ENCODE assay signal across 32 mouse cellular contexts in the genomic region with DNA sequence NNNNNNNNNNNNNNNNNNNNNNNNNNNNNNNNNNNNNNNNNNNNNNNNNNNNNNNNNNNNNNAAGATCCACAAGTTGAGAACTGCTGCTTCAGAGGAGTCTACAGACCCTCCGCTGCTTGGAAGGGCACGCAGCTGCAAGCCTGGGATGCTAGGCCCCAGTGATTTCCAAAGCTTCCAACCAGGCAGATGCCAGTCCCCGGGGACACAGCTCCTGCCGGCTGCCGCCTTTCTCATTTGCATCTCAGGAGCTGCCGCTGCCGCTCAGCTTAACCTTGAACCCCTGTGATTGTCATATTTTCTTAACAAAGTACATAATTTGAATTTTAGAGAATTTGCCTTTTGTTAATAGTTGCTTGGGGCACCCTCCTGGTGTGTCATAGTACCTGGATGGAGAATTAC. TPM values are rescaled to one million over a fixed set of nuclear protein-coding genes. Genes with fewer than 3 reads are reported as not detected.
DNase-seq lines count a peak whose midpoint lies in the region; ATAC-seq and TF ChIP-seq lines count a peak whose summit lies in the region.
"Had no signal": no experiment of that assay in that cellular context is flagged by ENCODE, and none has a peak within 500 bp of the region (broad histone marks: within the 10 kb centered on the region; RNA-seq: fewer than 3 reads in every experiment).

No protein-coding gene starts in this region.

- no peak for TF ChIP-seq CTCF in heart, adult 2 months (IDR thresholded peaks at IDR 0.05)

- no peak for ATAC-seq in hindbrain, embryonic 14.5 days (ENCODE audit: low FRiP score)
- no peak for ATAC-seq in neural tube, embryonic 11.5 days (ENCODE audit: insufficient read depth, low FRiP score, low TSS enrichment)
- ATAC-seq in midbrain, embryonic 12.5 days (ENCODE audit: low FRiP score, low read depth) = no peak
- no peak for ATAC-seq in midbrain, embryonic 16.5 days
- ATAC-seq: activated CD4-positive, CD25-positive, alpha-beta regulatory T cell, adult 4 months; intestine, embryonic 16.5 days; liver, embryonic 12.5 days; liver, postnatal 0 days had no signal

- H3K27ac ChIP-seq in hindbrain, embryonic 10.5 days = peak overlapping the region; percentile 67; the same call in 1 of the 2 replicates
- no peak overlapping the region for H3K27ac ChIP-seq in hindbrain, embryonic 14.5 days
- no peak overlapping the region for H3K27ac ChIP-seq in neural tube, embryonic 11.5 days (ENCODE audit: low read depth, low read length)
- H3K27ac ChIP-seq in midbrain, embryonic 12.5 days (replicated peaks) = peak overlapping the region; percentile 36
- no peak overlapping the region for H3K27ac ChIP-seq in midbrain, embryonic 16.5 days (ENCODE audit: low read length)
- no peak overlapping the region for H3K27ac ChIP-seq in heart, adult 2 months
- H3K27ac ChIP-seq: embryonic facial prominence, embryonic 12.5 days; forebrain, embryonic 10.5 days; heart, embryonic 10.5 days; heart, embryonic 15.5 days; hindbrain, embryonic 15.5 days; kidney, postnatal 0 days; liver, embryonic 12.5 days; stomach, embryonic 15.5 days had no signal

- H3K4me3 ChIP-seq in hindbrain, embryonic 10.5 days = no peak overlapping the region
- no peak overlapping the region for H3K4me3 ChIP-seq in hindbrain, embryonic 14.5 days (replicated peaks; ENCODE audit: low read length)
- H3K4me3 ChIP-seq in neural tube, embryonic 11.5 days (ENCODE audit: low read depth, low read length) = no peak overlapping the region
- H3K4me3 ChIP-seq in midbrain, embryonic 12.5 days = no peak overlapping the region
- H3K4me3 ChIP-seq in midbrain, embryonic 16.5 days (ENCODE audit: low read depth, low read length) = no peak overlapping the region
- H3K4me3 ChIP-seq in heart, adult 2 months = no peak overlapping the region
- H3K4me3 ChIP-seq: embryonic facial prominence, embryonic 12.5 days; forebrain, embryonic 10.5 days; heart, embryonic 10.5 days; heart, embryonic 15.5 days; hindbrain, embryonic 15.5 days; liver, embryonic 12.5 days; stomach, embryonic 15.5 days had no signal

- TF ChIP-seq EP300 in heart, adult 2 months (IDR thresholded peaks at IDR 0.05; ENCODE audit: insufficient read depth, low read depth, low read length) = no peak

- H3K9ac ChIP-seq in hindbrain, embryonic 14.5 days = no peak overlapping the region
- H3K9ac ChIP-seq in neural tube, embryonic 11.5 days (ENCODE audit: low read length) = no peak overlapping the region
- H3K9ac ChIP-seq in midbrain, embryonic 12.5 days (replicated peaks) = no peak overlapping the region
- H3K9ac ChIP-seq in midbrain, embryonic 16.5 days (ENCODE audit: low read depth, low read length) = peak overlapping the region; percentile 14; the same call in 1 of the 2 replicates
- H3K9ac ChIP-seq in heart, adult 2 months (ENCODE audit: low read depth, low read length) = no peak overlapping the region
- H3K9ac ChIP-seq: embryonic facial prominence, embryonic 12.5 days; heart, embryonic 15.5 days; hindbrain, embryonic 15.5 days; liver, embryonic 12.5 days; liver, postnatal 0 days; stomach, embryonic 15.5 days had no signal

- H3K79me2 ChIP-seq in heart, adult 2 months (replicated peaks; ENCODE audit: control insufficient read depth, insufficient read depth, low read length) = no peaks in the 10 kb centered on the region

- no peaks in the 10 kb centered on the region for H3K36me3 ChIP-seq in hindbrain, embryonic 10.5 days
- no peaks in the 10 kb centered on the region for H3K36me3 ChIP-seq in hindbrain, embryonic 14.5 days (replicated peaks; ENCODE audit: control insufficient read depth, insufficient read depth)
- H3K36me3 ChIP-seq in neural tube, embryonic 11.5 days (ENCODE audit: control insufficient read depth, insufficient read depth, low read length) = no peaks in the 10 kb centered on the region
- H3K36me3 ChIP-seq in midbrain, embryonic 12.5 days = no peaks in the 10 kb centered on the region
- H3K36me3 ChIP-seq in midbrain, embryonic 16.5 days (ENCODE audit: control insufficient read depth, insufficient read depth, low read length) = no peaks in the 10 kb centered on the region
- H3K36me3 ChIP-seq in heart, adult 2 months (ENCODE audit: control insufficient read depth, insufficient read depth, low read length) = no peaks in the 10 kb centered on the region
- H3K36me3 ChIP-seq: embryonic facial prominence, embryonic 12.5 days; forebrain, embryonic 10.5 days; heart, embryonic 10.5 days; heart, embryonic 15.5 days; hindbrain, embryonic 15.5 days; liver, embryonic 12.5 days; stomach, embryonic 15.5 days had no signal

- intact Hi-C loops in heart, adult 2 months (cut with DNase I) = no loop called here

- TF ChIP-seq POLR2A in heart, adult 2 months (IDR thresholded peaks at IDR 0.05; ENCODE audit: insufficient read depth, low read depth, low read length) = no peak

- H3K9me3 ChIP-seq in hindbrain, embryonic 10.5 days = no peaks in the 10 kb centered on the region
- no peaks in the 10 kb centered on the region for H3K9me3 ChIP-seq in hindbrain, embryonic 14.5 days (ENCODE audit: control insufficient read depth, low read length)
- no peaks in the 10 kb centered on the region for H3K9me3 ChIP-seq in neural tube, embryonic 11.5 days (ENCODE audit: control insufficient read depth, low read length)
- no peaks in the 10 kb centered on the region for H3K9me3 ChIP-seq in midbrain, embryonic 12.5 days
- H3K9me3 ChIP-seq in midbrain, embryonic 16.5 days (replicated peaks; ENCODE audit: control insufficient read depth, low read length, poor library complexity, severe bottlenecking) = no peaks in the 10 kb centered on the region
- H3K9me3 ChIP-seq: embryonic facial prominence, embryonic 12.5 days; forebrain, embryonic 10.5 days; heart, embryonic 10.5 days; heart, embryonic 15.5 days; hindbrain, embryonic 15.5 days; liver, embryonic 12.5 days; stomach, embryonic 15.5 days had no signal

- 14% methylated on average over 7 of the region's 7 CpGs for WGBS in hindbrain, embryonic 10.5 days
- WGBS in hindbrain, embryonic 14.5 days = 6% methylated on average over 7 of the region's 7 CpGs
- 27% methylated on average over 7 of the region's 7 CpGs for WGBS in neural tube, embryonic 11.5 days
- WGBS in midbrain, embryonic 12.5 days = 5% methylated on average over 7 of the region's 7 CpGs
- 6% methylated on average over 7 of the region's 7 CpGs for WGBS in midbrain, embryonic 16.5 days
- WGBS in heart, adult 2 months = 30% methylated on average over 7 of the region's 7 CpGs

- no peak overlapping the region for H3K4me2 ChIP-seq in hindbrain, embryonic 14.5 days (replicated peaks)
- H3K4me2 ChIP-seq in neural tube, embryonic 11.5 days (ENCODE audit: low read depth) = no peak overlapping the region
- no peak overlapping the region for H3K4me2 ChIP-seq in midbrain, embryonic 12.5 days (replicated peaks)
- no peak overlapping the region for H3K4me2 ChIP-seq in midbrain, embryonic 16.5 days (ENCODE audit: low read length)
- H3K4me2 ChIP-seq: embryonic facial prominence, embryonic 12.5 days; heart, embryonic 15.5 days; hindbrain, embryonic 15.5 days; liver, embryonic 12.5 days; stomach, embryonic 15.5 days had no signal

- H3K27me3 ChIP-seq in hindbrain, embryonic 10.5 days (ENCODE audit: insufficient read depth, poor library complexity, severe bottlenecking) = peaks cover 12% of the 10 kb centered on the region
- H3K27me3 ChIP-seq in hindbrain, embryonic 14.5 days (ENCODE audit: control insufficient read depth, insufficient read depth, low read length) = no peaks in the 10 kb centered on the region
- H3K27me3 ChIP-seq in neural tube, embryonic 11.5 days (ENCODE audit: control insufficient read depth, insufficient read depth, low read length) = no peaks in the 10 kb centered on the region
- H3K27me3 ChIP-seq in midbrain, embryonic 12.5 days = no peaks in the 10 kb centered on the region
- no peaks in the 10 kb centered on the region for H3K27me3 ChIP-seq in midbrain, embryonic 16.5 days (ENCODE audit: control insufficient read depth, insufficient read depth, low read depth, low read length)
- no peaks in the 10 kb centered on the region; the same call in 1 of the 2 replicates for H3K27me3 ChIP-seq in heart, adult 2 months (ENCODE audit: control insufficient read depth, insufficient read depth, low read length)
- H3K27me3 ChIP-seq: embryonic facial prominence, embryonic 12.5 days; heart, embryonic 15.5 days; hindbrain, embryonic 15.5 days; stomach, embryonic 15.5 days had no signal

- DNase-seq in hindbrain, embryonic 10.5 days (ENCODE audit: low spot score) = peak; percentile 35
- DNase-seq in hindbrain, embryonic 14.5 days (ENCODE audit: low spot score) = no peak
- peak; percentile 42 for DNase-seq in neural tube, embryonic 11.5 days (ENCODE audit: low spot score)
- DNase-seq in neural tube, embryonic 10.5 days (ENCODE audit: extremely low spot score, low spot score) = no peak
- DNase-seq in heart, adult 2 months = no peak
- DNase-seq: adrenal gland, adult 2 months; B cell, adult 2 months; cerebellum, adult 2 months; cerebellum, postnatal 14 days; gastrocnemius, postnatal 14 days; kidney, adult 8-10 months; layer of hippocampus, postnatal 36 days; left cerebral cortex, postnatal 4 days; liver, postnatal 0 days; lung, postnatal 36 days; right cerebral cortex, postnatal 25 days; thymus, postnatal 14 days had no signal

- H3K4me1 ChIP-seq in hindbrain, embryonic 10.5 days (replicated peaks) = peaks cover 29% of the 10 kb centered on the region
- H3K4me1 ChIP-seq in hindbrain, embryonic 14.5 days (replicated peaks; ENCODE audit: control insufficient read depth, insufficient read depth, low read length) = peaks cover 8% of the 10 kb centered on the region; the same call in 1 of the 2 replicates
- H3K4me1 ChIP-seq in neural tube, embryonic 11.5 days (ENCODE audit: control insufficient read depth, insufficient read depth, low read length) = no peaks in the 10 kb centered on the region
- H3K4me1 ChIP-seq in midbrain, embryonic 12.5 days = peaks cover 21% of the 10 kb centered on the region
- H3K4me1 ChIP-seq in midbrain, embryonic 16.5 days (ENCODE audit: control insufficient read depth, insufficient read depth, low read length) = peaks cover 12% of the 10 kb centered on the region
- no peaks in the 10 kb centered on the region for H3K4me1 ChIP-seq in heart, adult 2 months (ENCODE audit: control insufficient read depth, insufficient read depth, low read length)
- H3K4me1 ChIP-seq: heart, embryonic 15.5 days; liver, embryonic 12.5 days; stomach, embryonic 15.5 days had no signal

RNA-seq across cellular contexts. Expression of a gene that starts 19.1 kb away (rescaled TPM):
- polyA plus RNA-seq in hindbrain, embryonic 10.5 days (2016; fragmentation: Nextera tagmentation; extraction: Ambion mirVana) = 0.41 and 0.47 TPM in 2 replicates
- 0.44 and 0.56 TPM in 2 replicates for polyA plus RNA-seq in hindbrain, embryonic 14.5 days (2014; fragmentation: Nextera tagmentation; extraction: Ambion mirVana)
- polyA plus RNA-seq in neural tube, embryonic 11.5 days (2014; fragmentation: Nextera tagmentation; extraction: Ambion mirVana) = 0.03 TPM in 1 of 2 replicates, not detected in the other
- 0.28 and 0.41 TPM in 2 replicates for polyA plus RNA-seq in midbrain, embryonic 12.5 days (2016; fragmentation: Nextera tagmentation; extraction: Ambion mirVana)
- polyA plus RNA-seq in midbrain, embryonic 16.5 days (2015; fragmentation: Nextera tagmentation; extraction: Ambion mirVana) = 0.34 and 0.39 TPM in 2 replicates
- 1 to 10 TPM; 1.4 to 1.7 TPM for total RNA-seq in heart, adult 2 months (2021)
- 2.3 and 4.7 TPM in 2 replicates for polyA plus RNA-seq in heart, adult 2 months (2012; rRNA removed)
- total RNA-seq: granulocyte monocyte progenitor cell, adult 5-6 weeks; megakaryocyte, adult 5-6 weeks; monocyte, adult 5-6 weeks had no signal
- polyA plus RNA-seq: activated CD4-positive, CD25-positive, alpha-beta regulatory T cell, adult 4 months had no signal

Comparison
In these comparisons a context has a peak if more than half of its experiments do, and no peak if none do; other contexts are left out.
1. DNase-seq: peak in hindbrain, embryonic 10.5 days (single experiment) and neural tube, embryonic 11.5 days (single experiment); none in hindbrain, embryonic 14.5 days (single experiment), neural tube, embryonic 10.5 days (single experiment) and heart, adult 2 months (0 of 2).
2. H3K27ac ChIP-seq: peak in hindbrain, embryonic 10.5 days (single experiment) and midbrain, embryonic 12.5 days (single experiment); none in hindbrain, embryonic 14.5 days (single experiment), neural tube, embryonic 11.5 days (single experiment), midbrain, embryonic 16.5 days (single experiment) and heart, adult 2 months (single experiment).